Mouse (Mus musculus) stomach, postnatal 0 days (tissue): ENCODE results near the gene Becn1. TPM values are rescaled to one million over a fixed set of nuclear protein-coding genes. Genes with fewer than 3 reads are reported as not detected.

ENCODE experiments used
- ATAC-seq: fragments of 200-750 bp; cut with Nextera tagmentation; 2 replicates; pipeline ENCODE4 v1.8.0; 2017; ENCODE audit not compliant: low FRiP score, low TSS enrichment
- DNase-seq: peaks from one replicate; pipeline ENCODE4 v3.0.0-alpha.2; 2016; ENCODE audit warnings: low spot score
- H3K27ac ChIP-seq: fragments of 300-500 bp; sonication (generic); replicated peaks from 2 replicates; pipeline ENCODE4 v1.5.1; 2014; ENCODE audit warnings: mild to moderate bottlenecking, control low read depth
- H3K27me3 ChIP-seq: fragments of 300-500 bp; sonication (generic); 2 replicates; pipeline ENCODE4 v1.6.1; 2014; ENCODE audit warnings: low read length; ENCODE audit not compliant: control insufficient read depth, insufficient read depth
- H3K36me3 ChIP-seq: fragments of 300-500 bp; sonication (generic); 2 replicates; pipeline ENCODE4 v1.6.1; 2014; ENCODE audit warnings: low read length, mixed read lengths; ENCODE audit not compliant: control insufficient read depth, insufficient read depth
- H3K4me1 ChIP-seq: fragments of 300-500 bp; sonication (generic); replicated peaks from 2 replicates; pipeline ENCODE4 v1.6.1; 2014; ENCODE audit warnings: antibody characterized with exemption; ENCODE audit not compliant: control insufficient read depth, insufficient read depth
- H3K4me2 ChIP-seq: fragments of 300-500 bp; sonication (generic); replicated peaks from 2 replicates; pipeline ENCODE4 v1.6.1; 2014; ENCODE audit warnings: low read depth, mild to moderate bottlenecking, control low read depth, moderate library complexity
- H3K4me3 ChIP-seq: fragments of 300-500 bp; sonication (generic); 2 replicates; pipeline ENCODE4 v1.5.1; 2014; ENCODE audit warnings: low read depth, low read length, control low read depth
- H3K9ac ChIP-seq: fragments of 300-500 bp; sonication (generic); 2 replicates; pipeline ENCODE4 v1.6.1; 2014; ENCODE audit warnings: mild to moderate bottlenecking, low read length, control low read depth, mixed read lengths
- H3K9me3 ChIP-seq: fragments of 300-500 bp; sonication (generic); 2 replicates; pipeline ENCODE4 v1.6.1; 2016; ENCODE audit warnings: low read length; ENCODE audit not compliant: control insufficient read depth
- CTCF ChIP-seq: IDR thresholded peaks from 2 replicates; pipeline ENCODE4 v1.5.1; 2016; ENCODE audit warnings: antibody characterized with exemption, low read depth, mild to moderate bottlenecking, moderate library complexity
- EP300 ChIP-seq: optimal IDR thresholded peaks from 2 replicates; pipeline ENCODE3; 2016; ENCODE audit warnings: antibody characterized with exemption
- WGBS: fragments of 180-500 bp; shearing (Covaris S2); extraction: QIAGEN DNeasy Blood & Tissue Kit; methylation state at CpG from one replicate; pipeline ENCODE4 v1.1.7; 2014; 5-methylcytosine and 5-hydroxymethylcytosine counted together
- polyA plus RNA-seq: library from polyadenylated mRNA; unstranded; fragments of >200 nt; fragmentation: Nextera tagmentation; extraction: Ambion mirVana; gene quantifications from 2 replicates; pipeline ENCODE4 v1.2.1, GENCODE M21; 2015

The Becn1 gene
- polyA plus RNA-seq, 1 experiment from 2014 or later, result 102 TPM

DNA sequence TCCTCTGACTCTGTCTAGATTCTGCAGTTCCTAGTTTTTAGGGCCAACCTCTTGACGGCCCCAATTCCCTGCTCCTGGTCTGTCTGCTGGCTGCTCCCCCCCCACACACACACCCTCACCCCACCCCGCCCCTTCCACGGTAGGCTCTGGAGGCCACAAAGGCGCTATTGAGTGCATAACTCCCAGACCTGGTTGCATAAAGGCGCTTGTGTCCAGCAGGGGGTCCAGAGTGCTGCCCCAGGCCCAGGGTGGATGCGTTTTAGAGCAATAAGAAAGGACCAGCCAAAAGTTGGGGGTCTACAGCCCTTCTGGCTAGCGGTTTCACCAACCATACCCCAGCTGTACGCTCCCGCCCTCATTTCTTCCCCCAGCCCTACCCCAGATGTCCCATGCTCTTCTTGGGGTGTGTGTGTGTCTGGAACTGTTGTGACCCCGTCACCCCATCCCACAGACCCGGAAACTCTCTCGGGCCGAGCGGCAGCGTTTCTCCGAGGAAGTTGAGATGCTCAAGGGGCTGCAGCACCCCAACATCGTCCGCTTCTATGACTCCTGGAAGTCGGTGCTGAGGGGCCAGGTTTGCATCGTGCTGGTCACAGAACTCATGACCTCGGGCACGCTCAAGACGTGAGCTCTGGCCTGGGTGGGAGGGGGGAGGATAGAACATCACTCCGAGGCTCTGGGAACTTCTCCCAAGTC, 39.7 kb downstream of the Becn1 start:
- Histone ChIP-seq H3K4me3 (peak overlapping the region; percentile 65), H3K9ac (peak overlapping the region; percentile 23), H3K4me2 (peak overlapping the region; percentile 69), H3K4me1 (no peaks in the 10 kb centered on the region; the same call in 1 of the 2 replicates), H3K27me3 (no peaks in the 10 kb centered on the region), H3K9me3 (no peaks in the 10 kb centered on the region), H3K36me3 (peaks cover 2% of the 10 kb centered on the region; the same call in 1 of the 2 replicates), H3K27ac (no peak overlapping the region; the same call in 1 of the 2 replicates)
- DNase-seq, result peak; percentile 70
- 11% methylated on average over 24 of the region's 24 CpGs for WGBS
- 0 out of 2 replicates have a peak, but pooled peaks have one; percentile 21 for ATAC-seq
- TF ChIP-seq CTCF (peak; percentile 43), EP300 (no peak)

DNA sequence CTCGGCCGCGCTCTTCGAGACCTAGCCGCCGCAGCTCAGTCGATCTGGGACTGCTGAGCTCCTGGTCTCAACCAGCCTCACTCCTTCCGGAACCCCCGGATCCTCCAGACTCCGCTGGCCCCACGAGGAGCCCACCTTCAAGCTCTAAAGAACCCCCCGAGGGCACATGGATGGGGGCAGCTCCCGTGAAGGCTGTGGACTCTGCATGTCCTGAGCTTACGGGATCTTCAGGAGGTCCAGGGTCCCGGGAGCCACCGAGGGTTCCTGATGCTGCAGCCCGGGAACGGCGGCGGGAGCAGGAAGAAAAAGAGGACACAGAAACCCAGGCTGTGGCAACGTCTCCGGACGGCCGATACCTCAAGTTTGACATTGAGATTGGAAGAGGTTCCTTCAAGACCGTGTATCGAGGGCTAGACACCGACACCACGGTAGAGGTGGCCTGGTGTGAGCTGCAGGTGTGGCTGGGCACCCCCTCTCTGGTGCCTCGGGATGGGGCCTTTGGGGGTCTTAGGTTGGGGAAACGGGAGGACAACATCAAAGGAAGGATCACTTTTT, 41.2 kb downstream of the Becn1 start:
- Histone ChIP-seq H3K9ac (peak overlapping the region; percentile 83), H3K9me3 (no peaks in the 10 kb centered on the region), H3K27me3 (no peaks in the 10 kb centered on the region), H3K36me3 (peaks cover 2% of the 10 kb centered on the region; the same call in 1 of the 2 replicates), H3K4me2 (peak overlapping the region; percentile 69), H3K4me1 (no peaks in the 10 kb centered on the region; the same call in 1 of the 2 replicates), H3K4me3 (peak overlapping the region; percentile 65), H3K27ac (peak overlapping the region; percentile 83)
- 1% methylated on average over 30 of the region's 30 CpGs for WGBS
- ATAC-seq (no peak), DNase-seq (no peak)
- TF ChIP-seq EP300 (no peak), CTCF (no peak)

DNA sequence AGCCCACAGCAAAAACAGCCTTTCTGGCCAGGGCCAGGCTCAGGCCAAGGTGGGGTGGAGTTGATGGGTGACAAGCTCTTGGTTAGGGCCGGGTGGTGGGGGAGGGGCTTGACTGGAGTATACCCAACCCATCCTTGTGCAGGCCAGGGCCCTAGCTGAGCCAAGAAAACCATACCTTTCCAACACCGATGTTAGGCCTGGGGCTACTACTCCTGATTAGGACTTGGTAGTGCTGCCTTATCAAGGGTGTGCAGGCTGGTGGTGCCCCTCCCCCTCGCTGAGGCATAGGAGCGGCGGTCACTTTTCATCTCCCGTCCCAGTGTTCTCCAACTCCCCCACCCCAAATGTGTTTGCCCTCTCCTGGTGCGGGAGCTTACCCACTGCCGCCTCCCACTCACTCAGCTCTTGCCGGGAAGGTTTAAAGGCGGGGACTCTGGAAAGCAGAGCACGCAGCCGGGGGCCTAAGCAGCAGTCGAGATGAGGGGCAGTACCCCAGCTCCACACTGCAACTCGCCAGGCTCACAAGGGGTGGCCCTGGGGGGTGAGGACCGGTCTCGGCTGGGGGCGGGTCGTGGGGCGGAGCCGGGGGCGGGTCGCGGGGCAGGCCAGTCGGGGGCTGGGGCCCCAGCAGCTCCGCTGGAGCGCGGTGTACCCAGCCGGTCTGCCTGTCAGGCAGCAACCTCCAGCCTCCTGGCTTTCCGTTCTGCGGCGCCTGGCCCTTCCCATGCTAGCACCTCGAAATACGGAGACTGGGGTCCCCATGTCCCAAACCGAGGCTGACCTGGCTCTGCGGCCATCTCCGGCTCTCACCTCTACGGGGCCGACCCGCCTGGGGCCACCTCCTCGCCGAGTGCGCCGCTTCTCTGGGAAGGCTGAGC, 41.9 kb downstream of the Becn1 start, which contains the start of gene Wnk4:
Gene Wnk4 (plus strand): TSS at position 620 of the 878 bp plus-strand sequence.
- ATAC-seq (peak; percentile 68), DNase-seq (peak; percentile 86)
- no peaks in the 10 kb centered on the region for H3K9me3 ChIP-seq
- no peaks in the 10 kb centered on the region for H3K27me3 ChIP-seq
- under 1% methylated on average over 41 of the region's 43 CpGs for WGBS
- H3K4me3 ChIP-seq, result peak within 1 kb of the TSS; percentile 65
- H3K27ac ChIP-seq, result peak within 1 kb of the TSS; percentile 83
- peak within 1 kb of the TSS; percentile 69 for H3K4me2 ChIP-seq
- no peaks in the 10 kb centered on the region; the same call in 1 of the 2 replicates for H3K4me1 ChIP-seq
- peak within 1 kb of the TSS; percentile 83 for H3K9ac ChIP-seq
- peaks cover 2% of the 10 kb centered on the region; the same call in 1 of the 2 replicates for H3K36me3 ChIP-seq
- TF ChIP-seq EP300 (no peak), CTCF (no peak)

DNA sequence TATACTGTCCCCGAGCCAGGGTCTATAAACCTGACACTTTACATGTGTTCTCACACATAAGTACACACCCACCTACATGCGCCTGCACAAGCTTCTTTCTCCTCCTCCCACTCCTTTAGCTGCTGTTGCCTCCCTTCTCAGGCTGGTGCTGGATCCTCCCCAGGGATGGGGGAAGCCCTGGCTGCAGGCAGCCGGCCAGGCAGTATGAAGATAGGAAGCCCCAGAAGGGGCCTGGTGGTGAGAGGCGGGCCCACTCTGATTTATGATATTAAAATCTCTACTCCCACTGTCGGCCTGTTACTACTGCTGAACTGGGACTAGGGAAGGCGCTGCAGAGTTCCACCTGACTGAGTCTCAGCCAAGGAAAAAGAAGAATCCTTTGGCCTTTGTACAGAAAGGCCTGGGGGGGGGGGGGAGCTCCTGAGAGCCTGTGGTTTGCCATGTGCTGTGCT, 42.8 kb downstream of the Becn1 start:
- DNase-seq, result peak; percentile 54
- no peaks in the 10 kb centered on the region for H3K9me3 ChIP-seq
- H3K4me2 ChIP-seq, result peak overlapping the region; percentile 69; the same call in 1 of the 2 replicates
- H3K27ac ChIP-seq, result peak overlapping the region; percentile 83
- H3K4me3 ChIP-seq, result no peak overlapping the region
- WGBS, result 12% methylated on average over 6 of the region's 6 CpGs
- H3K4me1 ChIP-seq, result no peaks in the 10 kb centered on the region; the same call in 1 of the 2 replicates
- TF ChIP-seq CTCF (no peak), EP300 (no peak)
- no peak overlapping the region for H3K9ac ChIP-seq
- H3K27me3 ChIP-seq, result no peaks in the 10 kb centered on the region
- ATAC-seq, result peak; percentile 33
- peaks cover 2% of the 10 kb centered on the region; the same call in 1 of the 2 replicates for H3K36me3 ChIP-seq
